Mouse (Mus musculus) olfactory bulb, adult 2 months (tissue): ENCODE results near the gene Il22ra1.

Source experiments
- CTCF ChIP-seq: fragments of 200-500 bp; IDR thresholded peaks from 2 replicates; pipeline ENCODE4 v1.5.1; 2012; ENCODE audit warnings: low read depth, mild to moderate bottlenecking, low read length, moderate library complexity; ENCODE audit not compliant: insufficient read depth
- POLR2A ChIP-seq: fragments of 200-500 bp; IDR thresholded peaks from 2 replicates; pipeline ENCODE4 v1.6.1; 2012; ENCODE audit warnings: mild to moderate bottlenecking, low read depth, low read length, moderate library complexity; ENCODE audit not compliant: insufficient read depth

GRCm38 (mm10) chr4:135772671-135773070 is 44.7 kb downstream of the Il22ra1 start:
- TF ChIP-seq CTCF (no peak), POLR2A (no peak)
